Mouse (Mus musculus) lung, embryonic 16.5 days (tissue): Measurements from ENCODE around the gene R3hdm1. TPM values are rescaled to one million over a fixed set of nuclear protein-coding genes. Genes with fewer than 3 reads are reported as not detected.

Experiments used
- ATAC-seq: fragments of 200-750 bp; cut with Nextera tagmentation; 2 replicates; pipeline ENCODE4 v1.8.0; 2017; ENCODE audit warnings: low read depth, mild to moderate bottlenecking, moderate library complexity
- H3K27ac ChIP-seq: fragments of 300-500 bp; sonication (generic); 2 replicates; pipeline ENCODE4 v1.5.1; 2014; ENCODE audit warnings: mild to moderate bottlenecking, control low read depth, low read length
- H3K27me3 ChIP-seq: fragments of 300-500 bp; sonication (generic); 2 replicates; pipeline ENCODE4 v1.6.1; 2014; ENCODE audit warnings: low read depth, low read length, mixed read lengths; ENCODE audit not compliant: control insufficient read depth, insufficient read depth
- H3K36me3 ChIP-seq: fragments of 300-500 bp; sonication (generic); 2 replicates; pipeline ENCODE4 v1.6.1; 2014; ENCODE audit warnings: low read length; ENCODE audit not compliant: control insufficient read depth, insufficient read depth
- H3K4me1 ChIP-seq: fragments of 300-500 bp; sonication (generic); replicated peaks from 2 replicates; pipeline ENCODE4 v1.6.1; 2014; ENCODE audit warnings: low read length, mixed read lengths; ENCODE audit not compliant: control insufficient read depth, insufficient read depth
- H3K4me2 ChIP-seq: fragments of 300-500 bp; sonication (generic); 2 replicates; pipeline ENCODE4 v1.6.1; 2014; ENCODE audit warnings: low read depth, low read length, control low read depth
- H3K4me3 ChIP-seq: fragments of 300-500 bp; sonication (generic); 2 replicates; pipeline ENCODE4 v1.5.1; 2014; ENCODE audit warnings: mild to moderate bottlenecking, low read length, control low read depth
- H3K9ac ChIP-seq: fragments of 300-500 bp; sonication (generic); 2 replicates; pipeline ENCODE4 v1.6.1; 2014; ENCODE audit warnings: low read length, control low read depth
- H3K9me3 ChIP-seq: fragments of 300-500 bp; sonication (generic); 2 replicates; pipeline ENCODE4 v1.6.1; 2016; ENCODE audit warnings: low read length; ENCODE audit not compliant: control insufficient read depth
- WGBS: fragments of 180-500 bp; shearing (Covaris S2); extraction: QIAGEN DNeasy Blood & Tissue Kit; methylation state at CpG from one replicate; pipeline ENCODE4 v1.1.7; 2014; 5-methylcytosine and 5-hydroxymethylcytosine counted together
- polyA plus RNA-seq: library from polyadenylated mRNA; unstranded; fragments of >200 nt; fragmentation: Nextera tagmentation; extraction: Ambion mirVana; gene quantifications from 2 replicates; pipeline ENCODE4 v1.2.1, GENCODE M21; 2015

R3hdm1 gene
- polyA plus RNA-seq, 1 experiment from 2014 or later = 57.1 TPM

DNA sequence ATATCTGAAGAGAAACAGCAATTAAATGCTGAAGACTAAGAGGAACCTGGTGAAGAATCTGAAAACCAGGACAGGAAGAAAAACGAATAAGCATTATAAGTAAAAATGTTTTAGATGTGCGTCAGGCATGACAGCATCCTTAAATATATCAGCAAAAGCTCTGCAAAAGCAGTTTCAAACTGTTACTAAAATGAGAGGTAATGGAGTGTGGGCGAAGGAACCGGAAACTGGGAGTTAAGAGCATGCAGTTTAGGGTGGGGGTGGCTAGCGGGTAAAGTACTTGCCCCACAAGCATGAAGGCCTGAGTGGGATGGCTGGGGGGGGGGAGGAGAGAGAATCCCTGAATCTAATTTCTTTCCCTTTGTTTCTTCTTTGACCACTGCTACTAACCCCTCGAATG, 30.1 kb upstream of the R3hdm1 start:
- H3K27me3 ChIP-seq = no peaks in the 10 kb centered on the region
- no peak overlapping the region for H3K4me3 ChIP-seq
- WGBS = 96% methylated on average over 6 of the region's 6 CpGs
- no peaks in the 10 kb centered on the region for H3K9me3 ChIP-seq
- no peak for ATAC-seq
- H3K9ac ChIP-seq = no peak overlapping the region
- no peaks in the 10 kb centered on the region for H3K36me3 ChIP-seq
- H3K27ac ChIP-seq = no peak overlapping the region
- no peak overlapping the region for H3K4me2 ChIP-seq
- no peaks in the 10 kb centered on the region for H3K4me1 ChIP-seq

DNA sequence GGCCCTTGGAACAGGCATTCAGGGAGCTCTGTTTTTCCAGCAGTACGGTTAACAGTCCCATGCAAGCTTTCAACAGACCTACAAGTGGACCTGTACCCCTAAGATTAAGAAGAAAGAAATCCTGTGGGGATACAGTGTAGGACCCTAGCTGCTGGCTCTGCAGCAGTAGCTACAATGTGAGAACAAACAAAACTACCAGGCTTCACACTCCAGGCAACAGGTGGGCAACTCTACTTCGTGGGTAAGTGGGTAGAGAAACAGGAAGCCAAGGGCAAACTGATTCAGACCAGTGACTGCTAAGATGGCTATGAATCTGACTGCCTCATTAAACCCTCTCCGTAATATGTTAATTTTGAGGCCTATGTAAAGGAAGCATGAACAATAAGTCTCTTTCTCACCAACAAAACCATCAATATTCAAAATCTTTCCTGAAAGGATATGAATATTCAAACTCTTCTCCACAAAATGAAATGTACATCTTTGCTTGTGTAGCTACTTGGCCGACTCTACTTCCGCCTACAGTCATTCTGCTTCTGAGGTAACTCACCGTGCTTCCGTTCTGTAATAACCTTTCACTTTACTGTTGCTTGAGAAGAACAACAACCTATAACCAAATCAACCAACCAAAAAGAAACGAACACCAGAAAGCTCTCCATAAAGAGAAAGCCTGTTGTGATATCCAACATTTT, 26.2 kb upstream of the R3hdm1 start:
- no peak overlapping the region for H3K27ac ChIP-seq
- H3K4me2 ChIP-seq = no peak overlapping the region
- no peaks in the 10 kb centered on the region for H3K4me1 ChIP-seq
- WGBS = 88% methylated on average over 8 of the region's 8 CpGs
- no peak overlapping the region for H3K4me3 ChIP-seq
- H3K36me3 ChIP-seq = no peaks in the 10 kb centered on the region
- H3K27me3 ChIP-seq = no peaks in the 10 kb centered on the region
- ATAC-seq = no peak
- H3K9me3 ChIP-seq = no peaks in the 10 kb centered on the region
- no peak overlapping the region for H3K9ac ChIP-seq

DNA sequence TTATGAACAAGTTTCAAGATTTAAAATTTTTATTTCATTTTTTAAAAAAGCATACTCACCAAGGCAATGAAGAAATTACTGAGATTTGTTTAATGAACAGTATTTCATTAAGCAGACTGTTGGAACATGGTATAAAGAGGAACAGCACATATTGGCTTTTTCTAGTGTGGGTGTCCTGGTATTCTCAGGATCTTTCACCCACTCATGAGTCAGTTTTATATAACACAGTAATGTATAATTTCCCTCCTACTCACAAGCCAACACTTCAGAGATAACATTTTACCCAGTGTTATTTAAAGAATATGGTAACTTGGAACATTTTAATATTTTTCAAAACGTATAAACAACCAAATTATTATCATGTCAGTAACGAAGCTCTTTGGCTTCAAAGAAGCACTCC, 25.3 kb upstream of the R3hdm1 start:
- Histone ChIP-seq H3K36me3 (no peaks in the 10 kb centered on the region), H3K27ac (no peak overlapping the region), H3K4me3 (no peak overlapping the region), H3K27me3 (no peaks in the 10 kb centered on the region), H3K9me3 (no peaks in the 10 kb centered on the region), H3K4me1 (no peaks in the 10 kb centered on the region), H3K4me2 (no peak overlapping the region), H3K9ac (no peak overlapping the region)
- ATAC-seq = no peak
- WGBS = 85% methylated on average over 2 of the region's 2 CpGs

DNA sequence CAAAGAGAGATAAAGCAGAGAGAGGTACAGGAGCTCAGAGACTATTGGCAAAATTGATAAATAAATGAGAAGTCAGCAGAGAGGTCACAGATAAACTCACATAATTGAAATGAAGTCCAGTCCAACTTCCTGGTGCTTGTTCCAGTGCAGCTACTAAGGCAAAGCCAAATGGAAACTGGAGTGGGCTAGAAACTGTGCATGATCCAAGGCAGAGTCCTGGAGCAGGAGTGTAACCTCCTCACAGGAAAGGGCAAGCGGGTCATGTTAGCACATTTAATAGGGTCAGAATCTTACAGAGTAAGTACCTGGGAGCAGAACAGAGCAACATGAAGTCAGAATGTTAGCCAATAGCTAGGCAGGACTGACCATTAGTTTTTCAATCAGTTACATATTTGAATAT, 24.5 kb upstream of the R3hdm1 start:
- H3K4me2 ChIP-seq = no peak overlapping the region
- no peaks in the 10 kb centered on the region for H3K27me3 ChIP-seq
- WGBS = 92% methylated on average over 1 of the region's 1 CpGs
- H3K9ac ChIP-seq = no peak overlapping the region
- no peaks in the 10 kb centered on the region for H3K36me3 ChIP-seq
- H3K4me3 ChIP-seq = no peak overlapping the region
- no peaks in the 10 kb centered on the region for H3K4me1 ChIP-seq
- no peaks in the 10 kb centered on the region for H3K9me3 ChIP-seq
- H3K27ac ChIP-seq = no peak overlapping the region
- no peak for ATAC-seq

DNA sequence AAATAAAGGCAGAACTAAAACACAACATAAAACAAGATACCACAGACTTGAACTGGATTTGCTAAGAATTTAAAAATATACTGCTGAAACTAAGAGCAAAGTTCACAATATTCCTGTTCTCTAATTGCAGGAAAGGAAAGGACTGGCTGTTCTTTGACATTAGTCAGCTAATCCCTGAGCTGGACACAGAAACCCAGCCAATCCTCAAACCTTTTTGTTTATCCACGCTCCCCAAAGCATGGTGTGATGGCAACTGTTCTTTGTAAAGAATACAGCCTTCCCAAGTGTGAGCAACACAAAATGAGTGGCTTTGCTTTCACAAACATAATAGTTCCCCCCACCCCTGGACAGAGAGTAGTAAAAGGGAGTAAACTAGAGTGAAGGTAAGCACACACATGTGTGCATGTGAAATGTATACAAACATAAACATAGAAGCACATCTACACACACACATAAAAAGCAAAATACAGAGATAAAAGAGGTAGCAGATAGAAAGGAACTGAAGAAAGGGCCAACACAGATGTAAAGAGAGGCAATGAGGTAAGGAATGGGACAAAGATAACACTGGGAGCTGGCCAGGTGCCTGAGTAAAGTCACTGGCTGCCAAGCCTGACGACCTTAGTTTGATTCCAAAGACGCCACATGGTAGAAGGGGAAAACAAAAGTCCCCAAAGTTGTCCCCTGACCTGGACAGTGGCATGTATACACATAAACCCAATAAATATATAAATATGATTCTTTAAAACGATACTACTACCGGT, 22.0 kb upstream of the R3hdm1 start:
- H3K27me3 ChIP-seq = no peaks in the 10 kb centered on the region
- WGBS = 72% methylated on average over 5 of the region's 5 CpGs
- ATAC-seq = no peak
- no peaks in the 10 kb centered on the region for H3K4me1 ChIP-seq
- no peak overlapping the region for H3K4me2 ChIP-seq
- H3K9ac ChIP-seq = no peak overlapping the region
- no peaks in the 10 kb centered on the region for H3K9me3 ChIP-seq
- H3K36me3 ChIP-seq = no peaks in the 10 kb centered on the region
- H3K4me3 ChIP-seq = no peak overlapping the region
- no peak overlapping the region for H3K27ac ChIP-seq

DNA sequence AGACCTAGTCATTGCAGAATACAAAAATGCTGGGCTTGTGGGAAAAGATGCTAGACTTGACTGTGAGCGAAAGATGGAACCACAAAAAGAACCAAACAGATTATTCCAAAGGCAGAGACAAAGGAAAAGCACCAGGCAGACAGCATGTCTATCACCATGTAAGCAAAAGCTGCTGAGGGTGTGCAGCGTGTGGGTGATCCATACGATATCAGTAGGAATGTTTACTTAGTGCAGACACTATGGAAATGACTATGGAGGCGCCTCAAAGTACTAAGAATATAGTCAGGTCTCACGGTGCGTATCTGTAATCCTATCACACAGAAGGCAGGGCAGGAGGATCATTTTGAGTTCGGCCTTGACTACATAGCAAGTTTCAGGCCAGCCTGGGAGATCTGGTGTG, 21.2 kb upstream of the R3hdm1 start:
- ATAC-seq = no peak
- H3K4me2 ChIP-seq = no peak overlapping the region
- H3K4me1 ChIP-seq = no peaks in the 10 kb centered on the region
- 77% methylated on average over 7 of the region's 7 CpGs for WGBS
- H3K9ac ChIP-seq = no peak overlapping the region
- H3K36me3 ChIP-seq = no peaks in the 10 kb centered on the region
- H3K27ac ChIP-seq = no peak overlapping the region
- no peak overlapping the region for H3K4me3 ChIP-seq
- H3K27me3 ChIP-seq = no peaks in the 10 kb centered on the region
- no peaks in the 10 kb centered on the region for H3K9me3 ChIP-seq

DNA sequence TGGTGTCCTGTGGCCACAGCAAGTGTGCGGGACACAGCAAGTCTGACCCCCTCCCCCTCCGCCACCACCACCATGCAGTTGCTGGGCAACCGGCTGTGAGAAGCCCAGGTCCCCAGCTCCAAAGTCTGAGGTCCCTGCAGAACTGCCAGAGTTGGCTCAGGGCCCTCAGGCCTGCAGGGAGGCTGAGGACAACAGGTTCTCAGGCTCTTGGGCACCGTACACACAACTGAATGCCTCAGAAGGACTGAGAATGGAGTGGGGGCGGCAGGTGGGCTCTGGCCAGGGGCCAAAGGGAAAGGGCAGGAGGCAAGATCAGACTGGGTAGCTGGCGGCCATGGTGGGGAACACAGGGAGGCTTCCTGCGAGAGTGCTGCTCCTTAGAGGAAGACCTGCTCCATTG, 20.3 kb upstream of the R3hdm1 start:
- no peak overlapping the region for H3K27ac ChIP-seq
- no peak for ATAC-seq
- no peaks in the 10 kb centered on the region for H3K27me3 ChIP-seq
- no peaks in the 10 kb centered on the region for H3K4me1 ChIP-seq
- 73% methylated on average over 7 of the region's 7 CpGs for WGBS
- no peaks in the 10 kb centered on the region for H3K9me3 ChIP-seq
- no peak overlapping the region for H3K9ac ChIP-seq
- H3K4me2 ChIP-seq = no peak overlapping the region
- H3K4me3 ChIP-seq = no peak overlapping the region
- H3K36me3 ChIP-seq = no peaks in the 10 kb centered on the region

DNA sequence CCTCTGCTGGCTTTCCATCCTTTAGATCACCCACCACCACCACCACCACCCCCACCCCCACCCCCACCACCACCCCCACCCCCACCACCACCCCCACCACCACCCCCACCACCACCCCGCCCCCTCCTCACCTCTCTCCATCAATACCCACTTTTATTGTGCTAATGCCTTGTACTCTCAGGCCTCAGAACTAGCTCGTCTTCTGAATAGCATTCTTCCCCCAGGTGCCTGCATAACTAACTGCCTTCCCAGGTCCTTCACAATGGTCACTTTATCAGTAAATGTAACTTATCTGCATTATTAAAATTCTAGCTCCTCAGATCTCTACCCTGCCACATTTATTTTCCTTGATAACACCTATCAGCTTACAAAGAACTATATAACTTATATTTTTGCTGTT, 8.4 kb upstream of the R3hdm1 start:
- no peak overlapping the region for H3K4me3 ChIP-seq
- H3K4me1 ChIP-seq = no peaks in the 10 kb centered on the region
- H3K27me3 ChIP-seq = no peaks in the 10 kb centered on the region
- ATAC-seq = no peak
- peaks cover 3% of the 10 kb centered on the region; the same call in 1 of the 2 replicates for H3K36me3 ChIP-seq
- H3K9ac ChIP-seq = no peak overlapping the region
- H3K27ac ChIP-seq = no peak overlapping the region
- H3K4me2 ChIP-seq = no peak overlapping the region
- H3K9me3 ChIP-seq = no peaks in the 10 kb centered on the region
- 63% methylated on average over 1 of the region's 2 CpGs for WGBS

DNA sequence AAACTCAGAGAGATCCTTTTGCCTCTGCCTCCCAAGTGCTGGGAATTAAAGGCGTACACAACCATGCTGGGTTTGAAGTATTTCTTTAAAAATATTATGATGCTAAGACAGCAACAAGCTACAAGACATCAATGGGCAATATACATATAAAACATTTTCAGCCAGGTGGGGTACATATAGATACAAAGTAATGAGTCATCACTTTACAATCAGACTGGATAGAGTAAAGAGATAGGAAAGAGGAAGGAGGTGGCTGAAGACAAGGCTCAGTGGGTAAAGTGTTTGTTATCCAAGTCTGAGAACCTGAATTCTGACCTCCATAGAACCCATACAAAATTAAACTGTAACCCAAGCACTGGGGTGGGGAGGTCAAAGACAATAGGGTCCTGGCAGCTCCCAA, 4.8 kb upstream of the R3hdm1 start:
- H3K9ac ChIP-seq = no peak overlapping the region
- H3K4me2 ChIP-seq = no peak overlapping the region
- H3K27ac ChIP-seq = no peak overlapping the region
- H3K4me3 ChIP-seq = no peak overlapping the region
- WGBS = 93% methylated on average over 1 of the region's 1 CpGs
- ATAC-seq = no peak
- H3K9me3 ChIP-seq = no peaks in the 10 kb centered on the region
- H3K4me1 ChIP-seq = no peaks in the 10 kb centered on the region
- H3K36me3 ChIP-seq = no peaks in the 10 kb centered on the region
- no peaks in the 10 kb centered on the region for H3K27me3 ChIP-seq
